Mouse (Mus musculus) MEL (cell line): ENCODE measurements at regions not wholly inside any gene's neighbourhood (a gene's known extent, or its start where the extent isn't known, plus 50 kb on each side); places are given as distances from the start of the nearest gene placed in this dataset.

Experiments
- DNase-seq: peaks from one replicate; pipeline ENCODE4 v3.0.0; 2011; ENCODE audit warnings: low read depth, low spot score
- H3K27ac ChIP-seq: 2 replicates; pipeline ENCODE4 v1.5.1; 2012; ENCODE audit warnings: low read depth, mild to moderate bottlenecking, control low read depth, low read length, moderate library complexity; ENCODE audit not compliant: control insufficient read depth
- H3K27me3 ChIP-seq, 2 experiments: fragments of 150-350 bp in 1 of 2; sonication (generic) in 1 of 2; 2 replicates each; pipeline ENCODE4 v1.6.1; 2012; ENCODE audit warnings: low read length in 2 of 2, mild to moderate bottlenecking in 2 of 2, improper control_type of control experiment in 1 of 2, moderate library complexity in 1 of 2; ENCODE audit not compliant: insufficient read depth in 2 of 2, control insufficient read depth in 1 of 2
- H3K36me3 ChIP-seq, 2 experiments: 2 replicates each; pipeline ENCODE4 v1.6.1; 2012 to 2014; ENCODE audit warnings: low read length in 2 of 2, improper control_type of control experiment in 1 of 2, inconsistent platforms in 1 of 2, mild to moderate bottlenecking in 1 of 2; ENCODE audit not compliant: insufficient read depth in 2 of 2, control insufficient read depth in 1 of 2
- H3K4me1 ChIP-seq, 2 experiments: fragments of 150-350 bp in 1 of 2; sonication (generic) in 1 of 2; 2 replicates each; pipeline ENCODE4 v1.6.1; 2012; ENCODE audit warnings: low read length in 2 of 2, improper control_type of control experiment in 1 of 2, mild to moderate bottlenecking in 1 of 2; ENCODE audit not compliant: insufficient read depth in 2 of 2, control insufficient read depth in 1 of 2
- H3K4me3 ChIP-seq, 2 experiments: fragments of 150-350 bp in 1 of 2; sonication (generic) in 1 of 2; 2 replicates each; pipeline ENCODE4 v1.5.1; 2012; ENCODE audit warnings: low read depth in 2 of 2, low read length in 2 of 2, mild to moderate bottlenecking in 2 of 2, moderate library complexity in 2 of 2, control low read depth in 1 of 2, improper control_type of control experiment in 1 of 2; ENCODE audit not compliant: control insufficient read depth in 1 of 2, insufficient read depth in 1 of 2
- H3K79me2 ChIP-seq: 2 replicates; pipeline ENCODE4 v1.6.1; 2012; ENCODE audit warnings: mild to moderate bottlenecking, low read length, moderate library complexity; ENCODE audit not compliant: control insufficient read depth, poor library complexity, insufficient read depth
- H3K9ac ChIP-seq: 2 replicates; pipeline ENCODE4 v1.6.1; 2012; ENCODE audit warnings: low read depth, mild to moderate bottlenecking, control low read depth, low read length, moderate library complexity; ENCODE audit not compliant: control insufficient read depth, poor library complexity, severe bottlenecking
- H3K9me3 ChIP-seq: fragments of 150-350 bp; sonication (generic); replicated peaks from 2 replicates; pipeline ENCODE4 v1.6.1; 2012; ENCODE audit warnings: mild to moderate bottlenecking, low read length, improper control_type of control experiment, moderate library complexity; ENCODE audit not compliant: insufficient read depth
- CHD1 ChIP-seq: IDR thresholded peaks from 2 replicates; pipeline ENCODE4 v1.6.1; 2012; ENCODE audit warnings: low read depth, mild to moderate bottlenecking, inconsistent platforms, low read length, improper control_type of control experiment
- CHD2 ChIP-seq: IDR thresholded peaks from 2 replicates; pipeline ENCODE4 v1.6.1; 2011; ENCODE audit warnings: low read length, improper control_type of control experiment
- CTCF ChIP-seq, 3 experiments: IDR thresholded peaks in 2 of 3; conservative IDR thresholded peaks in 1 of 3; 2 replicates each; pipeline ENCODE4 v1.5.1; 2011 to 2012; ENCODE audit warnings: low read length in 3 of 3, low read depth in 2 of 3, mild to moderate bottlenecking in 2 of 3, improper control_type of control experiment in 1 of 3, inconsistent platforms in 1 of 3, mixed read lengths in 1 of 3, moderate library complexity in 1 of 3; ENCODE audit not compliant: control insufficient read depth in 1 of 3, insufficient read depth in 1 of 3, poor library complexity in 1 of 3, severe bottlenecking in 1 of 3
- E2F4 ChIP-seq: IDR thresholded peaks from 2 replicates; pipeline ENCODE4 v1.6.1; 2011; ENCODE audit warnings: low read depth, low read length, improper control_type of control experiment, borderline replicate concordance
- EP300 ChIP-seq, 2 experiments: IDR thresholded peaks; 2 replicates each; pipeline ENCODE4 v1.6.1; 2011; ENCODE audit warnings: improper control_type of control experiment in 2 of 2, low read length in 2 of 2, low read depth in 1 of 2, mild to moderate bottlenecking in 1 of 2
- ETS1 ChIP-seq: IDR thresholded peaks from 2 replicates; pipeline ENCODE4 v1.6.1; 2012; ENCODE audit warnings: low read depth, mild to moderate bottlenecking, inconsistent platforms, low read length, improper control_type of control experiment, moderate library complexity
- GATA1 ChIP-seq: IDR thresholded peaks from 2 replicates; pipeline ENCODE4 v1.6.1; 2011; ENCODE audit warnings: low read depth, low read length, improper control_type of control experiment
- JUND ChIP-seq: IDR thresholded peaks from 2 replicates; pipeline ENCODE4 v1.6.1; 2011; ENCODE audit warnings: low read depth, mild to moderate bottlenecking, improper control_type of control experiment, low read length
- MAX ChIP-seq: IDR thresholded peaks from 2 replicates; pipeline ENCODE4 v1.6.1; 2011; ENCODE audit warnings: low read length, improper control_type of control experiment
- MAZ ChIP-seq: IDR thresholded peaks from 2 replicates; pipeline ENCODE4 v1.6.1; 2012; ENCODE audit warnings: low read depth, mild to moderate bottlenecking, inconsistent platforms, low read length, improper control_type of control experiment
- MEF2A ChIP-seq: IDR thresholded peaks from 2 replicates; pipeline ENCODE4 v1.6.1; 2014; ENCODE audit warnings: low read depth, mild to moderate bottlenecking, inconsistent platforms, low read length, improper control_type of control experiment; ENCODE audit not compliant: poor library complexity, insufficient replicate concordance, severe bottlenecking; ENCODE audit errors: extremely low read depth
- MXI1 ChIP-seq: IDR thresholded peaks from 2 replicates; pipeline ENCODE4 v1.6.1; 2011; ENCODE audit warnings: mild to moderate bottlenecking, low read depth, low read length, improper control_type of control experiment
- MYB ChIP-seq: IDR thresholded peaks from 2 replicates; pipeline ENCODE4 v1.6.1; 2011; ENCODE audit warnings: mild to moderate bottlenecking, low read depth, low read length, improper control_type of control experiment
- MYC ChIP-seq: IDR thresholded peaks from 2 replicates; pipeline ENCODE4 v1.6.1; 2011; ENCODE audit warnings: low read depth, mild to moderate bottlenecking, low read length, improper control_type of control experiment, moderate library complexity
- NELFE ChIP-seq: IDR thresholded peaks from 2 replicates; pipeline ENCODE4 v1.6.1; 2011; ENCODE audit warnings: low read depth, low read length, improper control_type of control experiment
- NRF1 ChIP-seq: IDR thresholded peaks from 2 replicates; pipeline ENCODE4 v1.6.1; 2014; ENCODE audit warnings: low read depth, mild to moderate bottlenecking, inconsistent platforms, low read length, improper control_type of control experiment, moderate library complexity; ENCODE audit not compliant: poor library complexity, insufficient read depth, severe bottlenecking
- POLR2A ChIP-seq, 2 experiments: IDR thresholded peaks; 2 replicates each; pipeline ENCODE4 v1.6.1; 2011 to 2012; ENCODE audit warnings: low read length in 2 of 2, mild to moderate bottlenecking in 2 of 2, control low read depth in 1 of 2, improper control_type of control experiment in 1 of 2, low read depth in 1 of 2, moderate library complexity in 1 of 2; ENCODE audit not compliant: control insufficient read depth in 1 of 2, insufficient read depth in 1 of 2, poor library complexity in 1 of 2
- POLR2AphosphoS2 ChIP-seq: IDR thresholded peaks from 2 replicates; pipeline ENCODE4 v1.6.1; 2011; ENCODE audit warnings: low read length, improper control_type of control experiment
- RAD21 ChIP-seq: IDR thresholded peaks from 2 replicates; pipeline ENCODE4 v1.6.1; 2011; ENCODE audit warnings: mild to moderate bottlenecking, low read depth, low read length, improper control_type of control experiment
- SIN3A ChIP-seq: IDR thresholded peaks from 2 replicates; pipeline ENCODE4 v1.6.1; 2012; ENCODE audit warnings: low read length, improper control_type of control experiment, inconsistent platforms
- TBP ChIP-seq: IDR thresholded peaks from 2 replicates; pipeline ENCODE4 v1.8.0; 2011; ENCODE audit warnings: low read depth, low read length, improper control_type of control experiment
- TCF12 ChIP-seq: IDR thresholded peaks from 2 replicates; pipeline ENCODE4 v1.6.1; 2014; ENCODE audit warnings: low read depth, mild to moderate bottlenecking, inconsistent platforms, low read length, improper control_type of control experiment, moderate library complexity
- UBTF ChIP-seq: IDR thresholded peaks from 2 replicates; pipeline ENCODE4 v1.6.1; 2012; ENCODE audit warnings: low read depth, mild to moderate bottlenecking, inconsistent platforms, low read length, improper control_type of control experiment, moderate library complexity, borderline replicate concordance; ENCODE audit not compliant: insufficient read depth
- ZC3H11A ChIP-seq: IDR thresholded peaks from 2 replicates; pipeline ENCODE4 v1.6.1; 2012; ENCODE audit warnings: low read depth, mild to moderate bottlenecking, inconsistent platforms, low read length, improper control_type of control experiment
- ZKSCAN1 ChIP-seq: IDR thresholded peaks from 2 replicates; pipeline ENCODE4 v1.6.1; 2012; ENCODE audit warnings: low read depth, mild to moderate bottlenecking, inconsistent platforms, low read length, improper control_type of control experiment, moderate library complexity
- ZMIZ1 ChIP-seq: IDR thresholded peaks from 2 replicates; pipeline ENCODE4 v1.6.1; 2012; ENCODE audit warnings: low read depth, mild to moderate bottlenecking, inconsistent platforms, low read length, improper control_type of control experiment, moderate library complexity

DNA sequence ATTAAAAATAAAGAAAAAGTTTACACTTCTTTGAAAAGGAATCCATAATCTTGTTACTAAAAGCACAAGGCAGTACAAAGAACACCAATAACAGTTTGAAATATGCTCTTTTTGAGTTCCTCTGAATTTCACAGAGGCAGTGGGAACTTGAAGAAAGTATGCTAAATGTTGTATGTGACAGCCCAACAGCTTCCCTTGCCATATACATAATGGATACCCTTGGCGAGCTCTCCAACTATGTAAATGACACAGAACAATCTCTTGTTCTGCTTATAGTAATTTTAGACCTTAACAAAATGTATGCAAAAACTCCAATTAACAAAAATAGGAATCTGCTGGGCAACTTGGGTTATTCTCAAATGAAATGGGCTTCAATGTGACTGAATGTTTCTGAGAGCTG, 109.2 kb downstream of the 1700020N01Rik start:
- Histone ChIP-seq H3K27ac (no peak overlapping the region), H3K9me3 (no peaks in the 10 kb centered on the region), H3K27me3 (peaks cover 3 to 13% of the 10 kb centered on the region in 2 experiments), H3K4me3 (no peak overlapping the region), H3K9ac (no peak overlapping the region), H3K79me2 (no peaks in the 10 kb centered on the region), H3K4me1 (no peaks in the 10 kb centered on the region), H3K36me3 (no peaks in the 10 kb centered on the region)
- TF ChIP-seq CHD1 (no peak), EP300 (IDR thresholded peaks at IDR 0.05; ENCODE audit: low read depth in 1 of 2, low read length in 2 of 2) (no peak), RAD21 (no peak), NRF1 (no peak), MEF2A (no peak), MXI1 (no peak), CHD2 (no peak), GATA1 (no peak), MAX (no peak), E2F4 (no peak), TBP (no peak), POLR2A (IDR thresholded peaks at IDR 0.05; ENCODE audit: control insufficient read depth in 1 of 2, insufficient read depth in 1 of 2, low read depth in 1 of 2, low read length in 2 of 2, poor library complexity in 1 of 2) (no peak), ZC3H11A (no peak), ZMIZ1 (no peak), MYC (no peak)
- no peak for DNase-seq

DNA sequence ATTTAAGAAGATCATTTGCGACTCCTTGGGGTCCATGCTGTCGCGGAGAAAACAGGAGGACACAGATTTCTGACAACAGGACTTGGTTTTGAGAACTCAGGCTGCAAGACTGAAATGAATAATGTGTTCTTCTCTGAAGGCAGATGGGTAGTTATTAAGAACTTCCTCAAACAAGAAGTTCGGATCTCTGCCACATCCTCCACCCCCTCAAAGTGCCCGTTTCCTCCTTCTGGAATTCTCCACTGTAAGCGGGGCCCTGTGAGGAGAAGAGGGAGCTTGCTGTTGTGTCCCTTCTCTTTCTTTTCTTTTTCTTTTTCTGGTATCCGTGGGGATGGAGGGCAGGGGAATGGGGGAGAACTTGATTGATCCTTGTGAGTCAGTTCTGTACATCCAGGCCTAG, 118.9 kb downstream of the 1700020N01Rik start:
- Histone ChIP-seq H3K79me2 (no peaks in the 10 kb centered on the region), H3K9ac (no peak overlapping the region), H3K36me3 (no peaks in the 10 kb centered on the region), H3K27ac (no peak overlapping the region), H3K4me3 (no peak overlapping the region), H3K4me1 (no peaks in the 10 kb centered on the region), H3K27me3 (peaks cover 0 to 3% of the 10 kb centered on the region in 2 experiments; a peak in 2 of 4 replicates), H3K9me3 (no peaks in the 10 kb centered on the region)
- TF ChIP-seq UBTF (no peak), MYC (no peak), CTCF (IDR thresholded peaks at IDR 0.05 in 2 of 3, conservative IDR thresholded peaks at IDR 0.05 in 1 of 3; ENCODE audit: control insufficient read depth in 1 of 3, insufficient read depth in 1 of 3, low read depth in 2 of 3, low read length in 3 of 3, poor library complexity in 1 of 3, severe bottlenecking in 1 of 3) (no peak), GATA1 (no peak), ZC3H11A (no peak), EP300 (IDR thresholded peaks at IDR 0.05; ENCODE audit: low read depth in 1 of 2, low read length in 2 of 2) (no peak), SIN3A (no peak), TCF12 (no peak), TBP (no peak), RAD21 (no peak), E2F4 (no peak), MYB (no peak), NELFE (no peak), CHD1 (no peak), ZKSCAN1 (no peak), ZMIZ1 (no peak), ETS1 (no peak), MAZ (no peak), JUND (no peak), POLR2AphosphoS2 (no peak)
- no peak for DNase-seq
